Mouse (Mus musculus) neural tube, embryonic 12.5 days (tissue): Measurements from ENCODE around the gene Lipa. TPM values are rescaled to one million over a fixed set of nuclear protein-coding genes. Genes with fewer than 3 reads are reported as not detected.

Experiments used
- ATAC-seq: fragments of 200-750 bp; cut with Nextera tagmentation; 2 replicates; pipeline ENCODE4 v1.8.0; 2017; ENCODE audit warnings: low read depth, mild to moderate bottlenecking, moderate TSS enrichment, moderate library complexity; ENCODE audit not compliant: low FRiP score
- H3K27ac ChIP-seq: fragments of 300-500 bp; sonication (generic); 2 replicates; pipeline ENCODE4 v1.5.1; 2016
- H3K27me3 ChIP-seq: fragments of 300-500 bp; sonication (generic); replicated peaks from 2 replicates; pipeline ENCODE4 v1.6.1; 2016; ENCODE audit warnings: mild to moderate bottlenecking
- H3K36me3 ChIP-seq: fragments of 300-500 bp; sonication (generic); 2 replicates; pipeline ENCODE4 v1.6.1; 2016; ENCODE audit warnings: mild to moderate bottlenecking
- H3K4me1 ChIP-seq: fragments of 300-500 bp; sonication (generic); 2 replicates; pipeline ENCODE4 v1.6.1; 2016
- H3K4me2 ChIP-seq: fragments of 300-500 bp; sonication (generic); replicated peaks from 2 replicates; pipeline ENCODE4 v1.6.1; 2016; ENCODE audit warnings: mild to moderate bottlenecking
- H3K4me3 ChIP-seq: fragments of 300-500 bp; sonication (generic); 2 replicates; pipeline ENCODE4 v1.5.1; 2016
- H3K9ac ChIP-seq: fragments of 300-500 bp; sonication (generic); 2 replicates; pipeline ENCODE4 v1.6.1; 2016; ENCODE audit warnings: mild to moderate bottlenecking
- H3K9me3 ChIP-seq: fragments of 300-500 bp; sonication (generic); 2 replicates; pipeline ENCODE4 v1.6.1; 2016; ENCODE audit warnings: mild to moderate bottlenecking
- WGBS: fragments of 180-500 bp; shearing (Covaris S2); methylation state at CpG from one replicate; pipeline ENCODE4 v1.1.7; 2016; 5-methylcytosine and 5-hydroxymethylcytosine counted together
- polyA plus RNA-seq: library from polyadenylated mRNA; unstranded; fragments of >200 nt; fragmentation: Nextera tagmentation; extraction: Ambion mirVana; gene quantifications from 2 replicates; pipeline ENCODE4 v1.2.1, GENCODE M21; 2016

Gene Lipa
- polyA plus RNA-seq, 1 experiment from 2014 or later, result 23.9 TPM

- 18% methylated on average over 4 of the region's 4 CpGs for WGBS
These were observed 43.7 kb downstream of the Lipa start for GRCm38 (mm10) chr19:34483547-34483946.

GRCm38 (mm10) chr19:34474991-34475971 is 52.0 kb downstream of the Lipa start, which contains the start of gene Ch25h:
Gene Ch25h, minus strand, starts transcription at chr19:34475164.
- Histone ChIP-seq H3K9me3 (no peaks in the 10 kb centered on the region), H3K4me1 (peaks cover 15% of the 10 kb centered on the region), H3K4me2 (peak within 1 kb of the TSS; percentile 97), H3K9ac (peak within 1 kb of the TSS; percentile 13), H3K4me3 (peak within 1 kb of the TSS; percentile 51), H3K27ac (no peak within 1 kb of the TSS), H3K36me3 (no peaks in the 10 kb centered on the region), H3K27me3 (peaks cover 18% of the 10 kb centered on the region; the same call in 1 of the 2 replicates)
- ATAC-seq, result peak; percentile 89
- 1% methylated on average over 35 of the region's 35 CpGs for WGBS

More at GRCm38 (mm10) chr19:34483547-34483946, 43.7 kb downstream of the Lipa start:
- Histone ChIP-seq H3K27me3 (no peaks in the 10 kb centered on the region), H3K27ac (no peak overlapping the region), H3K4me2 (no peak overlapping the region), H3K9me3 (no peaks in the 10 kb centered on the region), H3K36me3 (no peaks in the 10 kb centered on the region), H3K9ac (no peak overlapping the region), H3K4me3 (no peak overlapping the region), H3K4me1 (no peaks in the 10 kb centered on the region)
- no peak for ATAC-seq

GRCm38 (mm10) chr19:34474228-34474990 is 52.9 kb downstream of the Lipa start:
- Histone ChIP-seq H3K27me3 (peaks cover 18% of the 10 kb centered on the region; the same call in 1 of the 2 replicates), H3K36me3 (no peaks in the 10 kb centered on the region), H3K4me1 (peaks cover 15% of the 10 kb centered on the region), H3K4me2 (peak overlapping the region; percentile 97), H3K9me3 (no peaks in the 10 kb centered on the region), H3K9ac (peak overlapping the region; percentile 13), H3K27ac (no peak overlapping the region), H3K4me3 (peak overlapping the region; percentile 51)
- peak; percentile 78 for ATAC-seq
- WGBS, result 6% methylated on average over 49 of the region's 49 CpGs

- Histone ChIP-seq H3K9me3 (no peaks in the 10 kb centered on the region), H3K9ac (no peak overlapping the region), H3K27me3 (peaks cover 18% of the 10 kb centered on the region; the same call in 1 of the 2 replicates), H3K36me3 (no peaks in the 10 kb centered on the region), H3K27ac (no peak overlapping the region), H3K4me1 (peaks cover 15% of the 10 kb centered on the region), H3K4me2 (no peak overlapping the region), H3K4me3 (no peak overlapping the region)
- 86% methylated on average over 2 of the region's 2 CpGs for WGBS
- ATAC-seq, result no peak
These were observed 55.6 kb downstream of the Lipa start for GRCm38 (mm10) chr19:34471703-34472102.

- WGBS, result 50% methylated on average over 3 of the region's 3 CpGs
These were observed 58.5 kb downstream of the Lipa start for GRCm38 (mm10) chr19:34468794-34469193.

GRCm38 (mm10) chr19:34468216-34468615 is 59.1 kb downstream of the Lipa start:
- no peaks in the 10 kb centered on the region for H3K9me3 ChIP-seq
- no peak overlapping the region for H3K4me3 ChIP-seq
- H3K36me3 ChIP-seq, result no peaks in the 10 kb centered on the region
- 49% methylated on average over 6 of the region's 6 CpGs for WGBS
- no peak for ATAC-seq
- no peaks in the 10 kb centered on the region for H3K4me1 ChIP-seq
- H3K27me3 ChIP-seq, result 0 out of 2 replicates have a peak, but pooled peaks cover under 1% of the 10 kb centered on the region
- H3K4me2 ChIP-seq, result no peak overlapping the region
- H3K27ac ChIP-seq, result no peak overlapping the region
- H3K9ac ChIP-seq, result no peak overlapping the region

More at GRCm38 (mm10) chr19:34468794-34469193, 58.5 kb downstream of the Lipa start:
- H3K27ac ChIP-seq, result no peak overlapping the region
- no peak overlapping the region for H3K9ac ChIP-seq
- no peak overlapping the region for H3K4me3 ChIP-seq
- no peaks in the 10 kb centered on the region for H3K36me3 ChIP-seq
- no peak overlapping the region for H3K4me2 ChIP-seq
- peaks cover 3% of the 10 kb centered on the region; the same call in 1 of the 2 replicates for H3K27me3 ChIP-seq
- H3K4me1 ChIP-seq, result no peaks in the 10 kb centered on the region
- no peak for ATAC-seq
- no peaks in the 10 kb centered on the region for H3K9me3 ChIP-seq

GRCm38 (mm10) chr19:34464453-34464852 is 62.8 kb downstream of the Lipa start:
- H3K27ac ChIP-seq, result no peak overlapping the region
- ATAC-seq, result no peak
- no peaks in the 10 kb centered on the region for H3K4me1 ChIP-seq
- H3K36me3 ChIP-seq, result no peaks in the 10 kb centered on the region
- no peak overlapping the region for H3K4me3 ChIP-seq
- no peaks in the 10 kb centered on the region for H3K9me3 ChIP-seq
- H3K9ac ChIP-seq, result no peak overlapping the region
- no peaks in the 10 kb centered on the region for H3K27me3 ChIP-seq
- WGBS, result 78% methylated on average over 3 of the region's 3 CpGs
- H3K4me2 ChIP-seq, result no peak overlapping the region

- WGBS, result 81% methylated on average over 1 of the region's 1 CpGs
- Histone ChIP-seq H3K27me3 (no peaks in the 10 kb centered on the region), H3K4me3 (no peak overlapping the region), H3K36me3 (no peaks in the 10 kb centered on the region), H3K9ac (no peak overlapping the region), H3K4me1 (no peaks in the 10 kb centered on the region), H3K27ac (no peak overlapping the region), H3K9me3 (no peaks in the 10 kb centered on the region), H3K4me2 (no peak overlapping the region)
- ATAC-seq, result no peak
These were observed 65.7 kb downstream of the Lipa start for GRCm38 (mm10) chr19:34461451-34462019.

- Histone ChIP-seq H3K27ac (no peak overlapping the region), H3K4me1 (no peaks in the 10 kb centered on the region), H3K27me3 (no peaks in the 10 kb centered on the region), H3K9me3 (no peaks in the 10 kb centered on the region), H3K9ac (no peak overlapping the region), H3K4me2 (no peak overlapping the region), H3K4me3 (no peak overlapping the region), H3K36me3 (no peaks in the 10 kb centered on the region)
- 61% methylated on average over 1 of the region's 1 CpGs for WGBS
- ATAC-seq, result no peak
These were observed 76.4 kb downstream of the Lipa start for GRCm38 (mm10) chr19:34450784-34451370.

GRCm38 (mm10) chr19:34448851-34449250 is 78.4 kb downstream of the Lipa start:
- 86% methylated on average over 1 of the region's 1 CpGs for WGBS
- Histone ChIP-seq H3K27me3 (no peaks in the 10 kb centered on the region), H3K27ac (no peak overlapping the region), H3K9ac (no peak overlapping the region), H3K9me3 (no peaks in the 10 kb centered on the region), H3K36me3 (no peaks in the 10 kb centered on the region), H3K4me3 (no peak overlapping the region), H3K4me1 (no peaks in the 10 kb centered on the region), H3K4me2 (no peak overlapping the region)
- ATAC-seq, result no peak

- no peaks in the 10 kb centered on the region for H3K36me3 ChIP-seq
- ATAC-seq, result no peak
These were observed 81.8 kb downstream of the Lipa start for GRCm38 (mm10) chr19:34445410-34446012.

More at GRCm38 (mm10) chr19:34445410-34446012, 81.8 kb downstream of the Lipa start:
- WGBS, result 77% methylated on average over 4 of the region's 4 CpGs
- H3K9ac ChIP-seq, result no peak overlapping the region
- no peaks in the 10 kb centered on the region for H3K9me3 ChIP-seq
- no peaks in the 10 kb centered on the region for H3K27me3 ChIP-seq
- no peak overlapping the region for H3K4me2 ChIP-seq
- H3K27ac ChIP-seq, result no peak overlapping the region
- no peak overlapping the region for H3K4me3 ChIP-seq
- no peaks in the 10 kb centered on the region for H3K4me1 ChIP-seq
